Mouse (Mus musculus): ENCODE measurements around the gene Casp9.

Gene Casp9

GRCm38 (mm10) chr4:141781201-141781985 lies 12.0 kb upstream of the Casp9 start:
- DNase-seq (ENCODE audit: low spot score in 2 of 2): no peak

- no peak for DNase-seq (ENCODE audit: low spot score in 2 of 2)
Measured at GRCm38 (mm10) chr4:141784835-141785234, 8.6 kb upstream of the Casp9 start.

DNA sequence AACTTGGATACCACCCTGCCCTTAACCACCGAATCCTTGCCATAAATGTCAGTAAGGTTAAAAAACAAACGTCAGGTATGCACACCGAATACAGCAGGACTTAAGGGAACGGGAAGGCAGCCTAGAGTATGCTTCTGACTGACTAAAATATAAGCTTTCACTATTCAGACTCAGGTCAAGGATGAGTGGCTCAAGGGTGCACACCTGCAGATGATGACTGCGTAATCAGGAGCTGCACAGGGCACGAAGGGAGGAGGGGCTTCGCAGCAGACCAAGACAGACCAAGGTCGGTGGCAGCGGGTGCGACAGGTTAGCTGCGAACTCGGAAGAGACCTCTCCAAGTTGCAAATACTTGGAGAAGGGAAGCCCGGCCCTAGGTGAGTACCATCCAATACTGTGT lies 7.3 kb upstream of the Casp9 start:
- no peak for DNase-seq (ENCODE audit: low spot score in 2 of 2)

GRCm38 (mm10) chr4:141787046-141787445 lies 6.4 kb upstream of the Casp9 start:
- no peak for DNase-seq (ENCODE audit: low spot score in 2 of 2)

- no peak for DNase-seq (ENCODE audit: low spot score in 2 of 2)
Measured at GRCm38 (mm10) chr4:141787462-141787861, 6.0 kb upstream of the Casp9 start.

DNA sequence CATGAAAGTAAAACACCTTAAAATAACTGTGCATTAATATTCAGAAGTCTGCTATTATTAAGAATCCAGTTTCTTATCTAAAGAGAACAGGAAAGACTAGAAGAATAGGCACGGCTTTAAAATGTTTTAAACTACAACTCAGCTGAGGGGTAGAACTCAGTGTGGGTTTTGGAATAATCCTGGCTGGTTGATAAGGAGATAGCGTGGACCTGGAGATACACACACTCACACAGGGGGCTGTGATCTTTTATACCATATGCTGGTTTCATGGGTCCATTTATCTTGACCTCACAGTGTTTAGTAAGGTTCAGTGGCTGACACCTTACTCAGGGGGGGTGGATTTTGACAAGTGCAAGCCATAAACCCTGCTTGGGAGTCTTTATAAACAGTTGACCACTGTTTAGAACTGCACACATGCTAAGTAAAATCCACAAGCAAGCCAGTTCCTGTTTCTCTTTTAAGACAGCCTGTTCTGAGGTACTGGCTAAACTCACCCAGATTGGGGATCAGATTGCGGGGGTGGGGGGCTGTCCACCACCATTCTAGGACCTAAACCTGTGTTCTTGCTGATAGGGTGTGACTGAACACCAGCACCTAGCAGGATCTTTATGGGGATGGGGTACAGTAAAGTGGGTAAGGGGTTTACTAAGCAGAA lies 3.7 kb upstream of the Casp9 start:
- no peak for DNase-seq (ENCODE audit: low spot score in 2 of 2)

- peak; percentile 99 for DNase-seq (ENCODE audit: low spot score in 2 of 2)
Measured at GRCm38 (mm10) chr4:141790524-141790990, 2.9 kb upstream of the Casp9 start, which contains the start of gene Dnajc16. Gene Dnajc16, minus strand, starts transcription at chr4:141790931.

DNA sequence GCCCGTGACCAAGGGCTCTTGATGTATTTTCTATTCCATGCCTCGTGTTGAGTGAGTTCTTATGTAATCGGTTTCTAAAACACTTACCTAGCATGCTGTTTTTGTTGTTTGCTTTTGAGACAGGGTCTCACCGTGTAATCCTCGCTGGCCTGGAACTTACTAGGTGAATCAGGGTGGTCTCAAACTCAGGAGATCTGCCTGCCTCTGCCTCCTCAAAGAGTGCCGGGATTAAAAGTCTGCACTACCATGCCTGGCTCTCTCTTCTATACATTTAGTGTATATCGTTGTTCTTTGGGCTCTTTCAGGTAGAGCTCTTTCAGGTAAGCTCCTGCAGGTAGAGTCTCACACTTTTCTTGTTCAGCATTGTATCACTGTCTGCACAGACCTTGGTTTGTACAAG lies 1.9 kb upstream of the Casp9 start:
- DNase-seq (ENCODE audit: low spot score in 2 of 2): no peak

- no peak for DNase-seq (ENCODE audit: low spot score in 2 of 2)
Measured at GRCm38 (mm10) chr4:141791951-141792350, 1.5 kb upstream of the Casp9 start.

- DNase-seq (ENCODE audit: low spot score in 2 of 2): peak in 1 of 2 experiments; percentile 49
Measured at GRCm38 (mm10) chr4:141792554-141793281, 694 bp upstream of the Casp9 start.

GRCm38 (mm10) chr4:141794152-141794535 lies 732 bp downstream of the Casp9 start:
- no peak for DNase-seq (ENCODE audit: low spot score in 2 of 2)

- DNase-seq (ENCODE audit: low spot score in 2 of 2): no peak
Measured at GRCm38 (mm10) chr4:141796356-141796755, 2.9 kb downstream of the Casp9 start.

DNA sequence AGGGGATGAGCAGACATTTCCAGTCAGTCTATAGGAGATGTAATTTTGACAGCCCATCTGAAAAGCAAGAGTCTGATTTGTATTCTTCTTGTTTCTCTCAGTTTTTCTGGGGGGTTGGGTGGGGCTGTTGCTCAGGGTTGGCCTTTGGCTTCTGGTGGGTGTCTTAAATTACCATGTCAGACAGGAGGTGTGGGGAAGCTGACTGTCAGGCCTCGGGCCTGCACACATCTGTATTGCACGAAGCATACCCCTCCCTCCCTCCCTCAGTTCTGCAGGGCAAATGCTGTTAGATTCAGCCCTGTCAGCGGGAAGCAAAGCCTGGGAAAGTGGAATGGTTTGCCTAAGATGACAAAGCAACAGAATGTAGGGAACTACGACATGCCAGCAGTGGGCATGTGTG lies 3.5 kb downstream of the Casp9 start:
- no peak for DNase-seq (ENCODE audit: low spot score in 2 of 2)

GRCm38 (mm10) chr4:141797545-141797944 lies 4.1 kb downstream of the Casp9 start:
- no peak for DNase-seq (ENCODE audit: low spot score in 2 of 2)

GRCm38 (mm10) chr4:141804105-141804504 lies 10.7 kb downstream of the Casp9 start:
- DNase-seq (ENCODE audit: low spot score in 2 of 2): no peak

DNA sequence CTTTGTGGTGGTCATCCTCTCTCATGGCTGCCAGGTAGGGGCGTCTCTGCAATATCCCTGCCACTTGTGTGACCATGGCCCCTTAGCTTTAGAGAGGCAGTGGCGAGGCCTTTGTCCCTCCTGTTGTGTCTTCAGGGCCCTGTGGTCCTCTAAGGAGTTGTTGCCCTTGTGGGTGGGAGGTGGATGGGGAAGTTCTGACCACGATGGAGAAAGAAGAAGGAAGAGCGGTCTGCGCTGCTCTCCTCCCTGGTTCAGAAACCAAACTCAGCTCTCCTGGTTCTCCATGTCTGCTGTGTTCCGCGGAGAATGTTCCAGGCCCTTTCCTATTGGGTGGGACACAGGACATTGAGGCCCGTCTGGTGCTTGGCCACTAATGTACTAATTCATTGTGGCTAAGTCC lies 12.5 kb downstream of the Casp9 start:
- DNase-seq (ENCODE audit: low spot score in 2 of 2): no peak

DNA sequence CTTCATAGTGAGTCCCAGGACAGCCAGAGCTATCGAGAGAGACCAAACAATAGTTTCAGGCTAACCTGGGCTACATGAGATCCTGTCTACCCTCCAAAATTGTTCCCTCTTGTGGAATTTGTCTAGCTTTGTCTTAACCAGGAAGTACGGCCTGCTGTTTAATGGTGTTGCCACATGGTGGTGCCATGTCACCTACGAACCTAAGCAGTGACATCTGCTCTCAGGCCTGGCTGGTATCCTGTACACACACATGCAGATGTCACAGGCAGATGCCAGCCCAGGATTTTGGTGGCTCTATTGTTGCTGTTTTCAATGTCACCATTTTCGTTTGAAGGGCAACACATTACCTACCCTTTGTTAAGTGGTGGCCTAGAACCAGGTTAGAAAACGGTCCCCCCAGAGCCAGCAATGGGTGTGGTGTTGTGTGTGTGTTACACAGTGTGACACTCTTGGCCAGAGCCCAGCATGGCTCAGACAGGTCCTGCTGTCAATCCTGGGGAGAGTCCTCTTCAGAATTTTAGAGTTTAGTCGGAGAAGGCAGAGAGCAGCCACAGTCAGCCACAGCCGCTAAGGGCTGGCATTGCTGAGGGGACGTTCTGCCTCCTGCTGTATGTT lies 16.5 kb downstream of the Casp9 start:
- peak in 1 of 2 experiments; percentile 45 for DNase-seq (ENCODE audit: low spot score in 2 of 2)

DNA sequence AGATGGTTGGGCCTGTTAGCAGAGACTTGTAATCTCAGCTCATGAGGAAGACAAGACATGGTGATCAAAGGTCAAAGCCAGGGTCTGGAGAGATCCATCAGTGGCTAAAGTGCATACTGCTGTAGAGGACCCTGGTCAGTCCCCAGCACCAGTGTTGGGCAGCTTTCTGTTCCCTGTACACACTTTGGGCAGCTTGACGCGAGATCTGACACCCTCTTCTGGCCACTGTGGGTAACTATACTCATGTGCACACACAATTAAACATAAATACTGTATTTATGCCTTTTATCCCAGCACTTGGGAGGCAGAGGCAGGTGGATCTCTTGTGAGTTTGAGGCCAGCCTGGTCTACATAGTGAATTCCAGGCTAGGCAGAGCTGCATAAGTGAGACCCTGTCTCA lies 17.6 kb downstream of the Casp9 start:
- DNase-seq (ENCODE audit: low spot score in 2 of 2): peak in 1 of 2 experiments; percentile 10

DNA sequence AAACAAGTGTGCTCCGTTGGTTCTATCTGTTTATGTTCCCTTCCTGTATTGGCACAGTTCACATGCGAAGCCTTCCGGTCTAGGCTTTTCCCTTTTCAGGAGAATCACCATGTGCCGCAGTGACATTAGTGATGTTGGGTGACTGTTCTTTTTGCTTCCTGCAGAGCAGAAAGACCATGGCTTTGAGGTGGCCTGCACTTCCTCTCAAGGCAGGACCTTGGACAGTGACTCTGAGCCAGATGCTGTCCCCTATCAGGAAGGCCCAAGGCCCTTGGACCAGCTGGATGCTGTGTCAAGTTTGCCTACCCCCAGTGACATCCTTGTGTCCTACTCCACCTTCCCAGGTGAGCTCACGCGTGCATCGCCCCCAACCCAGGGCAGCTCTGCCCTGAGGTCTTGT lies 18.0 kb downstream of the Casp9 start:
- peak in 1 of 2 experiments; percentile 11 for DNase-seq (ENCODE audit: low spot score in 2 of 2)

GRCm38 (mm10) chr4:141816267-141816666 lies 22.9 kb downstream of the Casp9 start:
- no peak for DNase-seq (ENCODE audit: low spot score in 2 of 2)

DNA sequence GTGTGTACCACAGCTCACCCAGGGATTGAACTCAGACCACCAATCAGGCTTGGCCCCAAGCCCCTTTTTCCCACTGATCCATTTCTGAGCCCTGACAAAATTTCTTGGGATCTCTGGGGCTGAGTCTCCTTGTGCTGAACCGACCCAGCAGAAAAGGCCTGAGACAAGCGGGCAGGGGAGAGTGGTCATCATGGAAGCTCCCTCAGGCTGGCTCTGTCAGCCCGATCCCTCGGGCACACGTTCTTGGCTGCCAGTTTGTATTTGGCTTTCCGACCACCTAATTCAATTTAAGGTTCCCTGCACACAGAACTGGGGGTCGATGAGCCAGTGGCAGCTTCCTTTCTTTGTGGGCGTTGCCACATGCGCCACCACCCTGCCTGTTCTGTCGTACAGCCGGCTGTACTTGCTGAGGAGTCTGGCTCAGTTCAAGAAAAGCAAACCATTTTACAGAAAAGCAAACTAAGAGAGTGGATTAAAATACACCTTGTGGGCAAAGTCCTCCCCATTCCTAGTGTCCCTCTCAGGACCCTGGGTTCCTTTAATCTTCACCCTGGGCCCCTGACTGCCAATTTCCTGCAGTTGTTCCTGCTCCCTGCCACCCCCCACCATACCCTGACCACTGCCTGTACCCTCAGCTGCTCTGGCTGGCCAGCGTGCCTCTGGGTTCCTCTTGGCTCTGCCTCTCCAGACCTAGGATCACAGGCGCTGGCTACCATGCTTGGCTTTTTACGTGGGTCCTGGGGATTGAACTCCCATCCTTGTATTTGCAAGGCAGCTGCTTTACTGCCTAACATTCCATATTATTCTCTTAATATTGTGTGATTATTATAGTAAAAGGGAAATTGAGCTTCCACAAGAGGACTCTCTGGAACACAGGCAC lies 23.6 kb downstream of the Casp9 start:
- DNase-seq (ENCODE audit: low spot score in 2 of 2): no peak
